Mouse (Mus musculus): Measurements from ENCODE around the gene Tacr3. TPM values are rescaled to one million over a fixed set of nuclear protein-coding genes. Genes with fewer than 3 reads are reported as not detected.

Tacr3 gene
- not detected for total RNA-seq (2021)
- long read RNA-seq, experiment 1, result 0 reads
- long read RNA-seq, experiment 2, result 0 reads

DNA sequence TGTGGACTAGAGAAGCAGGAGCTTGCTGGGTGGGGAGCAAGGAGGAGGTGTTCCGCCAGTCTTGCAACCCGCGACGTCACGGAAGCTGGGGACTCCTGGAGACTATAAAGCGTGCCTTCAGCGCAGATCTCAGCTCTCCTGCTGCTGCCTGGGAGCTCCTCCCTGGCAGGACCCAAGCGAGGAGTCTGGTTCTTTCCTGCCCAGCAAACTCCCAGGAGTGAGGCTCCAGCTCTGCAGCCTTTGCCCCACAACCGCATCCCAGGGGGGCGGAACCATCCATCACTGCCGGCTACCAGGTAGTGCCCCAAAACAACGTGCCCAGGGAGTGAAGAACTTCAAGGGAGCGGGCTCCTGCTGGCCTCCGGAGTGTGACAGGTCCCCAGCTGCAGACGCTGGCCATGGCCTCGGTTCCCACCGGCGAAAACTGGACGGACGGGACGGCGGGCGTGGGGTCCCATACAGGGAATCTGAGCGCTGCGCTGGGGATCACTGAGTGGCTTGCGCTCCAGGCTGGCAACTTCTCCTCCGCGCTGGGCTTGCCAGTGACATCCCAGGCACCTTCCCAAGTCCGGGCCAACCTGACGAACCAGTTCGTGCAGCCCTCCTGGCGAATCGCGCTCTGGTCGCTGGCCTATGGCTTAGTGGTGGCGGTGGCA is at the start of gene Tacr3:
Gene Tacr3, plus strand, starts transcription at position 133 of the 656 bp plus-strand sequence.
- no peak for DNase-seq

GRCm38 (mm10) chr3:134828492-134828874 is 324 bp upstream of the Tacr3 start:
- intact Hi-C loops (cut with DNase I; ENCODE audit: low total_unique reads), result no loop called here
- no peak for DNase-seq

More for the DNA sequence above, at the start of gene Tacr3:
- intact Hi-C loops (cut with DNase I; ENCODE audit: low total_unique reads), result no loop called here

DNA sequence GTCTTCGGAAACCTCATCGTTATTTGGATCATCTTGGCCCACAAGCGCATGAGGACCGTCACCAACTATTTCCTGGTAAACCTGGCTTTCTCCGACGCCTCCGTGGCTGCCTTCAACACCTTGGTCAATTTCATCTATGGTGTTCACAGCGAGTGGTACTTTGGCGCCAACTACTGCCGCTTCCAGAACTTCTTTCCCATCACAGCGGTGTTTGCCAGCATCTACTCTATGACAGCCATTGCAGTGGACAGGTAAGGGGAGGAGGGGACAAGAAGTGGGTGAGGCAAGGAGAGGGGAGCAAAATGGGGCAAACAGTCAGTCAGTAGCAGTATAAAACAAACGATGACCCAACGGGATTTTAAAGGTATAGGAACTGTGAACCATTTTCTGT is 719 bp downstream of the Tacr3 start:
- no peak for DNase-seq
- intact Hi-C loops (cut with DNase I; ENCODE audit: low total_unique reads), result no loop called here

GRCm38 (mm10) chr3:134851342-134851741 is 22.5 kb downstream of the Tacr3 start:
- DNase-seq, result no peak
- intact Hi-C loops (cut with DNase I; ENCODE audit: low total_unique reads), result no loop called here

DNA sequence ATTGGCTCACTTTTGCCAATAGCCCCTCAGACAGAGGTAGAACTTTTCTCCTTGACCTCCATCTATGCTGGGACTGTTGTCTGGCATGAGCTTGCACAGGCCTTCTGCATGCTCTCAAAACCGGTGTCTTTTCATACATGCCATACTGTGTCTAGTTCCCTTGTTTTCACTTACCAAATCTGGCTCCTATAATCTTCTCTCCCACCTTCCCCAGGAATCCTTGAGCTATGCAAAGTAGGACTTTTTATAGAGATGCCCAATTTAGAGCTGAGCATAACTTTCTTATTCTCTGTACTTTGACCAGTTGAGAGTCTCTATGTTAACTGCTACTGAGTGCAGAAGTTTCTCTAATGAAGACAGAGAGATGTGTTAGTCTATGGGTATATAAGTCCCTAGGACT is 48.9 kb downstream of the Tacr3 start:
- intact Hi-C loops (cut with DNase I; ENCODE audit: low total_unique reads), result no loop called here
- no peak for DNase-seq

DNA sequence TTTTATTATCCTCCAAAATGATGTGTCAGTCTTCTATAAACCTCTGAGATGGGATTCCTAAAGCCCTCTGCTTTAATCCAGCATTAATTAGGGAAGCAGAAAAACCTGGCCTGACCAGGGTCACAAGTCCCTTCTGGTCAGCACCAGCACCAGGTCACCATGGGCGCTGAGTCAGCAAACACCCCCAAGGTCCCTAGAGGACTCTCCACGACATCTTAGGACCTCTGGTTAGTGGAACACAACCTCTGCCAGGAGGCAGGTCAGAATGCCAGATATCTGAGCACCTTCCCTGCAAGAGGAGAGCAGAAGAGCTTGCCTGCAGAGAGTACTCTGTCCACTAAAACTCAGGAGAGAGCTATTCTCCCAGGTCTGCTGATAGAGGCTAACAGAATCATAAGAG is 67.0 kb downstream of the Tacr3 start:
- DNase-seq, result no peak
- intact Hi-C loops (cut with DNase I; ENCODE audit: low total_unique reads), result no loop called here

GRCm38 (mm10) chr3:134908890-134909289 is 80.1 kb downstream of the Tacr3 start:
- no peak for DNase-seq
- intact Hi-C loops (cut with DNase I; ENCODE audit: low total_unique reads), result no loop called here

DNA sequence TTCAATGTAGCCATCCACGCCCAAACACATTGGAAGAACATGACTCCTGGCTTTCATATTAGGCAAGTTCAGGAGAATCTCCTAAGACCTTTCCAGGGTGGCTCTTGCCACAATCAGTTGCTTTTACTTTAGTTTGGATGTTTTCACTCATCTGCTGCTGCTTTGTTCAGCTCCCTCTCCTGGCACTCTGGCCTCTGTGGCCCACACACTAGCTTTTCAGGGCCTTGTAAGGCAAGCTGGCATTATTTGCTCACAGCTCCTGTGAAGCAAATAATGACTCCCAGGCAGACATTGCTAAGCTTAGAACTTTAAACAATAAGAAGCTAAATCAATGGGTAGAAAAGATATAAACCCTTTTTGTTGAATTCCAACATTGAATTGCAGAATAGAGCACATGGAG is 105.9 kb downstream of the Tacr3 start:
- intact Hi-C loops (cut with DNase I; ENCODE audit: low total_unique reads), result no loop called here
- no peak for DNase-seq

DNA sequence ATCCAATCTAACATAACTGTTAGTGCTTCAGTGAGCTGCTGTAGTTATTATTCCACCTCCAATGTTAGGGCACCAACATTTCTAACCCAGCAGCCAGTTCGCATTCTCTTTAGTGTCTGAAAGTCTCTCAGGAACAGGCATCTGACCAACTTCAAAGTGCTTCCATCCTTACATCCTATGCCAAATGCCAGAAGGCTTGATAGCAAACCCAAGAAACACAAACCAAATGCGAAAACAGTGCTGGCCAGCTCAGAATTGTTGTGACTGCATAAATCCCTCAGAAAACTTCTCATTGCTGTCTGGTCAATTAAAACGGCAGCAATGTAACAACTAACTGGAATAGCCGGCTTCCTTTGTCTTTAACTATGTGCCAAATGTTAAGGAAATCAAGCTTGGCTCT is 106.7 kb downstream of the Tacr3 start:
- DNase-seq, result no peak
- intact Hi-C loops (cut with DNase I; ENCODE audit: low total_unique reads), result no loop called here

DNA sequence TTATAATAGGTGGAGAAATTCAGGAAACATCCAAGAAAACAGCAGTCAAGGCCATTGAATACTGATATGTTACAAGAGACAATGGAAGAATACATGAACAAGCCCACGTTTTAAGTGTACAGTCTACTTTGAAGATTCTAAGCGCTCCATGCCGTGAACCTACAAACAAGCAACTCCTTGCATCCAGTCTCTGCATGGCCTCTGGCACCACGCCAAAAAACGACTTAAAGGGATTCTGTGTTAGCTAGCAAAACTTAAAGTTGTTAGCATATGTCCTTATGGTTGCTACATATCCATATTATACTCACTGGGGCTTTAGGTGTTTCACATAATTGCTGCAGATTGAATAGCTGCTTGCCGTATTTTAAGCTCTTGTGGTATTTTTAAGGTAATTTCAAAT is 134.7 kb downstream of the Tacr3 start:
- DNase-seq, result no peak
- intact Hi-C loops (cut with DNase I; ENCODE audit: low total_unique reads), result no loop called here

GRCm38 (mm10) chr3:134978902-134979301 is 150.1 kb downstream of the Tacr3 start:
- intact Hi-C loops (cut with DNase I; ENCODE audit: low total_unique reads), result no loop called here
- no peak for DNase-seq

GRCm38 (mm10) chr3:134980140-134980539 is 151.3 kb downstream of the Tacr3 start:
- intact Hi-C loops (cut with DNase I; ENCODE audit: low total_unique reads), result no loop called here
- no peak for DNase-seq

Measured in gastrocnemius, postnatal 14 days (tissue).